ENCODE assay signal across 18 mouse cellular contexts in the genomic region with DNA sequence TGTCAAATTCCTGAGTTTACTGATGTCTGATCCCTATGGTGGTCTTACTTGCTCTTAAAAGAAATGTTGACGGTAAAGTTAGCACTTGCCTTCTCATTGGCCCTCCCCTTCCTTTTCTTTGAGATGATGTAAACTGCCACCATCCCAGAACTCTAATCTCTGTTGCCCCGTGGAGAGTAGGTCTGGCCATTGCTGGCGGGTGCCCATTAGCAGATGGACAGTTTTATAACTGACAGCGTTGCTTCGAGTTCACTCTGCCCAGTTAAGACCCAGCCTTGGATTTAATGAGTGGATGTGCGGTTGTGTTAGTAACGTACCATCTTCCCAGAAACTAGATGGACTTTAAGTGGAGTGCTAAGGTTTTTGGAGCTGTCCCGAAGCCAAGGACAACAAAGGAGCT.
"Had no signal": no experiment of that assay in that cellular context is flagged by ENCODE, and none has a peak within 500 bp of the region (broad histone marks: within the 10 kb centered on the region; RNA-seq: fewer than 3 reads in every experiment).

No protein-coding gene starts in this region.

- H3K36me3 ChIP-seq: midbrain, embryonic 10.5 days; midbrain, embryonic 13.5 days; neural tube, embryonic 13.5 days; neural tube, embryonic 15.5 days had no signal

- DNase-seq: lung, adult 18-20 months; lung, embryonic 14.5 days; lung, postnatal 10 days; lung, postnatal 4 days; retina, postnatal 1 day; right cerebral cortex, adult 18-20 months; right cerebral cortex, postnatal 25 days; right cerebral cortex, postnatal 4 days; spleen, adult 18-20 months; thymus, adult 18-20 months; thymus, postnatal 14 days; thymus, postnatal 36 days had no signal

- H3K27me3 ChIP-seq: midbrain, embryonic 13.5 days had no signal

- H3K4me2 ChIP-seq: lung, embryonic 14.5 days; midbrain, embryonic 13.5 days; neural tube, embryonic 13.5 days; neural tube, embryonic 15.5 days had no signal

- ATAC-seq: midbrain, embryonic 13.5 days; midbrain, embryonic 16.5 days had no signal

- H3K9ac ChIP-seq: lung, embryonic 14.5 days; midbrain, embryonic 13.5 days; neural tube, embryonic 13.5 days; neural tube, embryonic 15.5 days had no signal

- H3K27ac ChIP-seq: midbrain, embryonic 10.5 days; midbrain, embryonic 13.5 days; neural tube, embryonic 13.5 days; neural tube, embryonic 15.5 days had no signal

- H3K9me3 ChIP-seq: midbrain, embryonic 10.5 days; midbrain, embryonic 13.5 days; neural tube, embryonic 13.5 days; neural tube, embryonic 15.5 days had no signal

- H3K4me3 ChIP-seq: midbrain, embryonic 10.5 days; midbrain, embryonic 13.5 days; myocyte; neural tube, embryonic 13.5 days; neural tube, embryonic 15.5 days had no signal
